Mouse (Mus musculus) lung, adult 2 months (tissue): ENCODE measurements around the gene Trim63. TPM values are rescaled to one million over a fixed set of nuclear protein-coding genes. Genes with fewer than 3 reads are reported as not detected.
"Not testable (repeated sequence)": the region's sequence is repeated elsewhere in the genome, so short reads cannot be mapped to it uniquely, and the experiment has no call there.

Source experiments
- DNase-seq: peaks from one replicate; pipeline ENCODE4 v3.0.0; 2022
- H3K4me1 ChIP-seq: fragments of 200-500 bp; 2 replicates; pipeline ENCODE4 v1.6.1; 2011; ENCODE audit warnings: low read length; ENCODE audit not compliant: control insufficient read depth, insufficient read depth
- H3K4me3 ChIP-seq: fragments of 200-500 bp; replicated peaks from 2 replicates; pipeline ENCODE3; 2011; ENCODE audit warnings: low read depth, mild to moderate bottlenecking, control low read depth, low read length; ENCODE audit errors: extremely low read depth
- CTCF ChIP-seq: fragments of 200-500 bp; IDR thresholded peaks from 2 replicates; pipeline ENCODE4 v1.5.1; 2011; ENCODE audit warnings: mild to moderate bottlenecking, low read length, control low read depth; ENCODE audit not compliant: insufficient read depth
- POLR2A ChIP-seq: fragments of 200-500 bp; IDR thresholded peaks from 2 replicates; pipeline ENCODE4 v1.6.1; 2011; ENCODE audit warnings: low read depth, mild to moderate bottlenecking, control low read depth, low read length, borderline replicate concordance; ENCODE audit errors: extremely low read depth
- WGBS: fragments of 180-500 bp; shearing (Covaris S2); methylation state at CpG from one replicate; pipeline ENCODE4 v1.1.7; 2018; 5-methylcytosine and 5-hydroxymethylcytosine counted together
- polyA plus RNA-seq: library from polyadenylated mRNA; depleted of rRNA; stranded (reverse); fragments of >200 nt; gene quantifications from 2 replicates; pipeline ENCODE4 v1.2.3, GENCODE M21; 2012

Trim63 gene
- polyA plus RNA-seq, 1 experiment, result 4.6 TPM

GRCm38 (mm10) chr4:134286226-134287167, 28.4 kb upstream of the Trim63 start:
- WGBS, result 1% methylated on average over 59 of the region's 59 CpGs
- peak overlapping the region; percentile 66 for H3K4me3 ChIP-seq
- DNase-seq, result no peak
- TF ChIP-seq POLR2A, result no peak
- TF ChIP-seq CTCF, result no peak
- H3K4me1 ChIP-seq, result peaks cover 4% of the 10 kb centered on the region; the same call in 1 of the 2 replicates

- peak; percentile 97 for DNase-seq
- peak; percentile 52; the same call in 1 of the 2 replicates for TF ChIP-seq POLR2A
- no peak for TF ChIP-seq CTCF
- peak overlapping the region; percentile 90 for H3K4me3 ChIP-seq
- peaks cover 4% of the 10 kb centered on the region; the same call in 1 of the 2 replicates for H3K4me1 ChIP-seq
- WGBS, result under 1% methylated on average over 51 of the region's 59 CpGs
Observed at GRCm38 (mm10) chr4:134287168-134287564, 27.8 kb upstream of the Trim63 start.

GRCm38 (mm10) chr4:134287575-134288025, 27.3 kb upstream of the Trim63 start, which contains the start of gene Pdik1l:
Pdik1l (minus strand) TSS chr4:134287895.
- H3K4me3 ChIP-seq, result peak within 1 kb of the TSS; percentile 90
- H3K4me1 ChIP-seq, result peaks cover 4% of the 10 kb centered on the region; the same call in 1 of the 2 replicates
- under 1% methylated on average over 43 of the region's 43 CpGs for WGBS
- no peak for DNase-seq
- TF ChIP-seq POLR2A (peak; percentile 36; the same call in 1 of the 2 replicates), CTCF (no peak)

GRCm38 (mm10) chr4:134288397-134289256, 26.3 kb upstream of the Trim63 start:
- H3K4me1 ChIP-seq, result peaks cover 4% of the 10 kb centered on the region; the same call in 1 of the 2 replicates
- 15% methylated on average over 11 of the region's 11 CpGs for WGBS
- no peak overlapping the region for H3K4me3 ChIP-seq
- no peak for TF ChIP-seq CTCF
- TF ChIP-seq POLR2A, result no peak
- no peak for DNase-seq

- TF ChIP-seq CTCF, result peak; percentile 96
- no peak for TF ChIP-seq POLR2A
- Histone ChIP-seq H3K4me3 (no peak overlapping the region), H3K4me1 (peaks cover 4% of the 10 kb centered on the region; the same call in 1 of the 2 replicates)
- WGBS, result 17% methylated on average over 7 of the region's 7 CpGs
- peak; percentile 77 for DNase-seq
Observed at GRCm38 (mm10) chr4:134292067-134292466, 22.9 kb upstream of the Trim63 start.

- no peak overlapping the region for H3K4me3 ChIP-seq
- TF ChIP-seq CTCF, result no peak
- peaks cover 4% of the 10 kb centered on the region; the same call in 1 of the 2 replicates for H3K4me1 ChIP-seq
- no peak for DNase-seq
- 54% methylated on average over 18 of the region's 18 CpGs for WGBS
Observed at GRCm38 (mm10) chr4:134293061-134293691, 21.7 kb upstream of the Trim63 start.

- Histone ChIP-seq H3K4me1 (no peaks in the 10 kb centered on the region), H3K4me3 (no peak overlapping the region)
- no peak for DNase-seq
- TF ChIP-seq CTCF (no peak), POLR2A (no peak)
- 48% methylated on average over 9 of the region's 9 CpGs for WGBS
Observed at GRCm38 (mm10) chr4:134293692-134294163, 21.2 kb upstream of the Trim63 start.

- 85% methylated on average over 4 of the region's 4 CpGs for WGBS
Observed at GRCm38 (mm10) chr4:134296096-134296495, 18.8 kb upstream of the Trim63 start.

GRCm38 (mm10) chr4:134296523-134296922, 18.4 kb upstream of the Trim63 start:
- Histone ChIP-seq H3K4me3 (no peak overlapping the region), H3K4me1 (no peaks in the 10 kb centered on the region)
- DNase-seq, result no peak
- TF ChIP-seq CTCF (no peak), POLR2A (no peak)
- WGBS, result 90% methylated on average over 4 of the region's 4 CpGs

More at GRCm38 (mm10) chr4:134296096-134296495, 18.8 kb upstream of the Trim63 start:
- H3K4me3 ChIP-seq, DNase-seq, H3K4me1 ChIP-seq: not testable (repeated sequence)
